Mouse (Mus musculus) kidney, adult 11 months (tissue): Measurements from ENCODE around the gene Limk1.
"Not testable (repeated sequence)": the region's sequence is repeated elsewhere in the genome, so short reads cannot be mapped to it uniquely, and the experiment has no call there.

Experiments
- DNase-seq: peaks from one replicate; pipeline ENCODE4 v3.0.0; 2022

Limk1 gene

DNA sequence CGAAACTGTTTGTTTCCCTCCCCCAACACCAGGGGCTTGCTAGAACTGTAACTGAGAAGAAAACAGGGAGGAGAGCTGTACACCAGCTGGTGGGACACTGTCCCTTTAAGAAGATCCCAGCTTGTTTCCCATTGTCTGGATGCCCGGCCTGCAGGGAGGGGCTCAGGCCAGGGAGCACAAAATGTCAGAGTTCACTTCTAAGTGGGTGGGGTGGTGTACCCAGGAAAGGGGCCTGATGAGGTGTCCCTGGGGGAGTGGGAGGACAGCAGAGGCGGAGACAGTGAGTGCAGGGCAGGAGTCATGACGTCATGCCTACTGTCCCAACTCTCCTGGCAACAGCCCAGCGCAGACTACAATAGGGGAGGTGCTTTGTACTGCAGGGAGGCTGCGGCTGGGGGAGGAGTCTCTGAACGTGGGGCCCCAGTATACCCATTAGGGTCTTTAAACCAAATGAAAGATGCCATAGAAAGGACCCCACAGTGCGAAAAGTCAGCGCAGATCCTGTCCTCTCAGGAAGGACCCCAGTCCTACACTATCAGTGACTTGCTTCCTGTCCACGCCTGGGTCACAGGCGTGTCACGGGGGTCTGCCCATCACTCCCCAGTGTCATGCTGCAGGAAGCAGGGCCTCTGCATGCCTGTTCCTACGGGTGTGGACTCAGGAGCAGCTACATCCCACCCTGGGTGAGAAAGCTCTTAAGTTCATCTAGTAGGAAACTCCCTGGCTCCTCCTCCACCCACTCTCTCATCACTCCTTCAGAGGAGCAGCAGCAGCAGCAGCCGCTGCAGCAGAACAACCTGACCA is 12.2 kb downstream of the Limk1 start:
- peak; percentile 77 for DNase-seq

- DNase-seq, result no peak
These were observed 13.4 kb downstream of the Limk1 start for GRCm38 (mm10) chr5:134674977-134675376.

GRCm38 (mm10) chr5:134672611-134673010 is 15.8 kb downstream of the Limk1 start:
- DNase-seq, result no peak

DNA sequence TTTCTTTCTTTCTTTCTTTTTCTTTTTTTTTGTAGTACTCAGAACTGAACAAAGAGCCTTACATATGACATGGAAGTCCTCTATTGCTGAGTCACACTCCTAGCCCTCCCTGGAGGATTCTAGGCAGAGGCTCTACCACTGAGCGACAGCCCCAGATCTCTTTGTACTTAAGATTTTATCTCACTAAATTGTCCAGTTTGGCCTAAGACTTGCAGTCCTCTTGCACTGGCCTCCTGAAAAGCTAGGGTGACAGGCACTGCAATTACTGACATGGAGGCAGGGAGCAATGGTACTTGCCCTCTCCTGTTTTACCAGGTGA is 16.2 kb downstream of the Limk1 start:
- no peak for DNase-seq

DNA sequence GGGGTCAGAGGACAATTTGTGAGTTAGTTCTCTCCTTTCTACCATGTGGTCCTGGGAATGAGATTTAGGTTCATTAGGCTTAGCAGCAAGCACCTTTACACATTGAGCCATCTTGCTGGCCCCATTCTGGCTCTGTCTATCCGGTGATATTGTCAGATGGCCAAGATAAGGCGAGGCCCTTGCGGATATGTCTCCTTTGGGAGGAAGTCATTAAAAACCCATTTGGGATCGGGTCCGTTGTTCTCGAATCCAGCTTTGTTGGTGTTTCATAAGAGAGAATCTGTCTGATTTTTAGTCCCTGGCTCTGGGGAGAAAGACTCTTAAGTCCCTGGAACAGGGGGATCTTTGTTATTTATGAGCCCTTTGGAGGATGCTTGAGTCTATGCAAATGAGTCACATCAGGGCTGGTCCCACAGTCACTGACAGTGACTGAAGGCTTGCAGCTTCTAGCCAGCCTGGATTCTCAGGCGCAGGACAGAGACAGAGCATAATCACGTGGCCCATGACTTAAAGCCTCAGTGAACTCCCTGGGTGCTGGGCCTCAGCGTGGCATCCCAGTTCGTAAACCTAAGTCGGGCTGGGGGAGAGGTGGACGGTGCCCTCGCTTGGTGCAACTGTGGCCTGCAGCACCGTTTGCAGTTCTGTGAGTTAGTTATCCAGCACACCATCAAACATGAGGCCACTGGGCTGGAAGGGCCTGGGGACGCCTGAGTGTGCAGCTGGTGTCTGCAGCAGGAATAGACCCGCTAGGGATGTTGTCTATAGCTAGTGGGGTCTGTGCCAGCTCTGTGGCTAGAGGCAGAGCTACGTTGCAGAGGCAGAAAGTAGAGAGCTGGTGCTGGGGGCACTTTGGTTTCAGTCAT is 16.8 kb downstream of the Limk1 start:
- DNase-seq, result no peak

- no peak for DNase-seq
These were observed 19.2 kb downstream of the Limk1 start for GRCm38 (mm10) chr5:134669001-134669708.

DNA sequence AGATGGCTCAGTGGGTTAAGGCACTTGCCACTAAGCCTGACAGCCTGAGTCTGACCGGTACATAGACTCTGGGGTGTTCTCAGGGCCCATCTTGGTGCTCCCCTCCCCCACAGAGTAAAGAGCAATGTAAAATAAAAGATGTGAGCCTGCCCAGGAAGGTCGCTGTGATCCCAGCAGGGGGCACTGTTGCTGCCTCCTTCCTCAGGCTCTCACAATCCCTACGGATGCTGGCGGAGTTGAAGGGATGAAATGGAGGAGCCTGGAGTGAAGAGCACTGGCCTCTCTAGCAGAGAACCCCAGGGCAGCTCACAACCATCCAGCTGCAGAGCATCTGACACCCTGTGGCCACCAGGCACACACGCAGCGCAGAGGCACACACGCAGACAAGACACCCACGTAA is 19.9 kb downstream of the Limk1 start:
- no peak for DNase-seq

GRCm38 (mm10) chr5:134656708-134657107 is 31.7 kb downstream of the Limk1 start:
- DNase-seq, result no peak

GRCm38 (mm10) chr5:134652015-134652414 is 36.4 kb downstream of the Limk1 start:
- DNase-seq, result no peak

DNA sequence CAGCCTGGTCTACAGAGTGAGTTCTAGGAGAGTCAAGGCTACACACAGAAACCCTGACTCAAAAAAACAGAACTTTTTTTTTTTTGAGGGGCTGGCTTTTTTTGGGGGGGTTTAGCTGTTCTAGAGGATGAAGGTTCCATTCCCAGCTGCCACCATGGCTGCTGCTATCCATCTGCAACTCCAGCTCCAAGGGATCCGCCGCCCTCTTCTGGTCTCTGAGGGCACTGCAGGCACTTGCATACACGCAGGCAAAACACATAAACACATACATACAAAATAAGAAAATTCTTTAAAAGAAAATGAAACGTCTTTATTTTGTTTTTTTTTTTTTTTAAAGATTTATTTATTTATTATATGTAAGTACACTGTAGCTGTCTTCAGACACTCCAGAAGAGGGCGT is 37.5 kb downstream of the Limk1 start:
- DNase-seq, result peak; percentile 43

DNA sequence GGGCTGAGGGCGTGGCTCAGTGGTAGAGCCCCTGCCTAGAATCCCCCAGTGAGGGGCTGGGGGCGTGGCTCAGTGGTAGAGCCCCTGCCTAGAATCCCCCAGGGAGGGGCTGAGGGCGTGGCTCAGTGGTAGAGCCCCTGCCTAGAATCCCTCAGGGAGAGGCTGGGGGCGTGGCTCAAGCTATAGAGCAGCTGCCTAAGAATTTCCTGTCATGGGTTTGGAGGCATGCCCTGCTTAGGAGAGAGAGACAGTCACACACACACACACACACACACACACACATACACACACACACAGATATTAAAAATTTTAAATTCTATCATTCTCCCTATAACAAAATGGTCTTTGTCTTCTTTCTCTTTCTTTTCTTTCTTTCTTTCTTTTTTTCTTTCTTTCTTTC is 39.4 kb downstream of the Limk1 start:
- not testable (repeated sequence) for DNase-seq

- DNase-seq, result no peak
These were observed 41.0 kb downstream of the Limk1 start for GRCm38 (mm10) chr5:134647394-134647793.

- DNase-seq, result no peak
These were observed 41.9 kb downstream of the Limk1 start for GRCm38 (mm10) chr5:134646461-134646860.

DNA sequence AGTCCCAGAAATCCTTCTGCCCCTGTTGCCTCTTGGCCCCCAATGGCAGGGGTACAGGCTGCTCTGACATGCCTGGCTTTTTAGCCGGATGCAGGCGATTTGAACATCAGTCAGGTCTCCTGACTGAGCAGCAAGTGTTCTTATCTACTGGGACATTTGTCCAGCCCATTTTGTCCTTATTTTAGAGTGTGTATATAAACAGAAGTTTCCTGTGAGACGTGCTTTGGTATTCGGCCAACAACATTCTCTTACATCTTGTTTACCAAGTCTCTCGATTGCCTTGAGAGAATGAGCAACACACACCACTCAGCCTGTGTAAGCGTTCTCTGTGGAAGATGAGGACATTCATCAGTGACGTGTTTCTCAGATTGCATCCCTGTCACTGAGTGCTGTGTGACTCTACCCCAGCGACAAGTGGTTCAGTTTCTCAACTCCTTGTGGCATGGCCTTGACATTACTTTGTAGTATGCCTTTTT is 43.7 kb downstream of the Limk1 start:
- DNase-seq, result no peak

DNA sequence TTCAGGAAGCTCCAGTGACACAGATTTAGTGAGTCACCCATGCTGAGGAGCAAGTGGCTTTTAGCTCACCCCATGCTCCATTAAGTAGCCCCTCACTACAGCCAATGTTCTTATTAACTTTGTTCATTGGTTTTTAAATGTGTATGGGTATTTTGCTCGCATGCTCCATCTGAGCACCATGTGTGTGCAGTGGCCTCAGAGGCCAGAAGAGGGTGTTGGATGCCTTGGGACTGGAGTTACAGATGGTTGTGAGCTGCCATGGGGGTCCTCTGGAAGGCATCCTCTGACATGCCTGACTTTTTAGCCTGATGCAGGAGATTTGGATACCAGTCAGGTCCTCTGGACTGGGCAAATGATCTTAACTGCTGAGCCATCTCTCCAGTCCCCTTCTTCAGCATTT is 44.3 kb downstream of the Limk1 start:
- no peak for DNase-seq

DNA sequence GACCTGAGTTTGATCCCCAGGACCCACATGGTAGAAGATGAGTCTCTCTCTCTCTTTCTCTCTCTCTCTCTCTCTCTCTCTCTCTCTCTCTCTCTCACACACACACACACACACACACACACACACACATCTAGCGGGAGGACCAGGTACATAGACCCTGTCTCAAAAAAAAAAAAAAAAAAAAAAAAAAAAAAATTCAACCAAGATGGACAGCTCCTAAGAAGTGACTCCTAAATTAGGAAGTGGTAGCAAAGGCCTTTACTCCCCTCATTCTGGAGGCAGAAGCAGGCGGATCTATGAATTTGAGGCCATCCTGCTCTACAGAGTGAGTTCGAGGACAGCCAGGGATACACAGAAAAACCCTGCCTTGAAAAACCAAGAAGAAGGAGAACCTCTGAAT is 48.0 kb downstream of the Limk1 start:
- DNase-seq, result no peak

DNA sequence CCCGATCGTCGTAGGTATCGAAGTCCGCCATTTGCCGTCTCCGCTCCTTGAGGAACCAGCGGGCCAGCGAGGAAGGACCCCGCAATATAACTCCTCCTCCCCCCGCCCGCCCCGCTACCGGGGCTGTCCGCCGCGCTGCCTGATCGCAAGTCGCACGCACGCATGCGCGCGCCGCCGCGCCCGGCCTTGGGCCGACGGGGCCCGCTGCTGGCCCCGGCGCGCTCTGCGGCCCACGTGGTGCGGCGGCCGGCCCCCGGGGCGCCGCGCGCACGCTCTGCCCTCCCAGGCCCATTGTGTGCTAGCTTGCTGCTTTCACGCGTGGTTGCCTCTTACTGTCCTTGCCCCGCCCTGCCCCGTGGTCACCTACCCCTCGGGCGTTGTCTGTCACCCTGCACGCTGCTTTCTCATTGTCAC is 49.1 kb downstream of the Limk1 start, which contains the start of gene Eif4h:
Gene Eif4h, minus strand, starts transcription at position 222 of the 414 bp plus-strand sequence.
- peak; percentile 96 for DNase-seq

- DNase-seq, result no peak
These were observed 49.7 kb downstream of the Limk1 start for GRCm38 (mm10) chr5:134638461-134639268.

DNA sequence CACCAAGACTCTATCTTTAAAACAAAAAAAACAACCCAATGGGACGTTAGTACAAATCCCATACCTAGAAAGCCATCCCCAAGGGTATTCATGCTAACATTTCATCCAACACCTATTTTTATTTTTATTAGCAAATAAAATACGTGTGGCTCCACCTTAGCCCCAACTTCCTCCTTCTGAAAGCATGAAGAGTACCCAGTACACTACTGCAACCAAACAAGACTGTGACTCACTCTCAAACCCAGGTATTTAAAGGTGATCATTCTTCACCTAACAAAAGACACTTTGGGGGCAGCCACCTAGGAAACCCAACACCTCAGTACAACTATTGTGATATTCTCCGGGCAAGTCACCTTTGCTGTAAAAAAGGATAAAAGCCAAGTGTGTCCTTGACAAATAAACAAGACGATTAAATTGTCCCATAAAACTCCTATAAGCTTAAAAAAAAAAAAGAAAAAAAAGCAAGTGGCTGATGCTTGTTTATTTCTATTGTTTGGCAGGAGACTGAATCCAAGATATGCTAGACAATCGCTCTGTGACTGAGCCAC is 50.5 kb downstream of the Limk1 start:
- DNase-seq, result no peak

- DNase-seq, result no peak
These were observed 55.6 kb downstream of the Limk1 start for GRCm38 (mm10) chr5:134632841-134633240.

- no peak for DNase-seq
These were observed 57.6 kb downstream of the Limk1 start for GRCm38 (mm10) chr5:134630835-134631234.

DNA sequence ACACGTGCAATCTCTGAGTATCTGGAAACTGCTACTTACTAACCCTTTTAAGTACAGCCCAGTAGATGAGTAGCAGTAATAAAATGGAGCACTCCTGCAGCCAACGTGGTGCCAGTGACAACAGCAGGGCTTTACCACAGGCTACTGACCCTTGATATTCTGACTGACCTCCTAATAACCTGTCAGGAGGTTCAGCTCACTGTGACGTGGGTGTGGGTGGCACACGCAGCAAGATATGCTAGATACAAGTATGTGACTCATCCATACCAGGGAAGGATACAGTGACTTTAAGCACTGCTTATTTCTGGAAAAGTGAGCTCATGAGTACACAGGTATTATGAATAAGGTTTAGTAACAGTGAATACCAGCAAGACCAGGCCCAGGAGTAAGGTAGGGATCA is 58.9 kb downstream of the Limk1 start:
- no peak for DNase-seq
